Mouse (Mus musculus) spleen, embryonic (tissue): Measurements from ENCODE around the gene Npcd.

Experiments used
- CTCF ChIA-PET: fragments of 350-600 bp; sonication (Branson Sonifier 250); formaldehyde crosslinking; loops from one replicate; lab custom pipeline; 2022; lab: Charles Lee

Gene Npcd

GRCm38 (mm10) chr15:79834130-79834880, at the start of gene Npcd, which contains the start of gene Cbx6:
Gene Npcd (minus strand): TSS chr15:79834237.
Gene Cbx6 (minus strand): TSS chr15:79834688.
- CTCF ChIA-PET, result interaction anchor here (0.7 kb wide), 1 partner anchor 1012 kb away, joined by 3 read pairs; no protein-coding TSS in a partner anchor

- CTCF ChIA-PET, result interaction anchor here (0.7 to 1.9 kb wide), 3 partner anchors 9 to 174 kb away, joined by 3 to 6 read pairs (median 4); partner anchors contain the start of gene Apobec3
Observed at GRCm38 (mm10) chr15:79883352-79883822, 49.4 kb upstream of the Npcd start.

GRCm38 (mm10) chr15:79882623-79883267, 48.7 kb upstream of the Npcd start:
- CTCF ChIA-PET, result interaction anchor here (1.2 to 1.9 kb wide), 2 partner anchors 9 to 53 kb away, joined by 4 to 6 read pairs; partner anchors contain the start of gene Apobec3

GRCm38 (mm10) chr15:79880477-79880876, 46.4 kb upstream of the Npcd start:
- CTCF ChIA-PET, result no interaction called here

GRCm38 (mm10) chr15:79879319-79879718, 45.3 kb upstream of the Npcd start:
- CTCF ChIA-PET, result interaction anchor here (0.6 kb wide), 1 partner anchor 9 kb away, joined by 3 read pairs; no protein-coding TSS in a partner anchor

- CTCF ChIA-PET, result interaction anchor here (0.6 kb wide), 2 partner anchors 9 to 44 kb away, joined by 3 to 4 read pairs; no protein-coding TSS in a partner anchor
Observed at GRCm38 (mm10) chr15:79878725-79879136, 44.7 kb upstream of the Npcd start.

- CTCF ChIA-PET, result interaction anchor here (0.6 to 0.7 kb wide), 3 partner anchors 10 to 1675 kb away, joined by 3 to 4 read pairs (median 4); no protein-coding TSS in a partner anchor
Observed at GRCm38 (mm10) chr15:79875261-79875995, 41.4 kb upstream of the Npcd start.

- CTCF ChIA-PET, result no interaction called here
Observed at GRCm38 (mm10) chr15:79873995-79874394, 40.0 kb upstream of the Npcd start.

- CTCF ChIA-PET, result no interaction called here
Observed at GRCm38 (mm10) chr15:79873545-79873944, 39.5 kb upstream of the Npcd start.

GRCm38 (mm10) chr15:79867260-79868002, 33.4 kb upstream of the Npcd start:
- CTCF ChIA-PET, result no interaction called here

GRCm38 (mm10) chr15:79859821-79860220, 25.8 kb upstream of the Npcd start:
- CTCF ChIA-PET, result no interaction called here

- CTCF ChIA-PET, result no interaction called here
Observed at GRCm38 (mm10) chr15:79858979-79859378, 24.9 kb upstream of the Npcd start.

- CTCF ChIA-PET, result no interaction called here
Observed at GRCm38 (mm10) chr15:79850143-79850542, 16.1 kb upstream of the Npcd start.

- CTCF ChIA-PET, result no interaction called here
Observed at GRCm38 (mm10) chr15:79847100-79847499, 13.1 kb upstream of the Npcd start.

- CTCF ChIA-PET, result no interaction called here
Observed at GRCm38 (mm10) chr15:79845986-79846385, 11.9 kb upstream of the Npcd start.

- CTCF ChIA-PET, result no interaction called here
Observed at GRCm38 (mm10) chr15:79842985-79843384, 8.9 kb upstream of the Npcd start.

GRCm38 (mm10) chr15:79840281-79840680, 6.2 kb upstream of the Npcd start:
- CTCF ChIA-PET, result no interaction called here

- CTCF ChIA-PET, result interaction anchor here (0.7 kb wide), 1 partner anchor 1012 kb away, joined by 3 read pairs; no protein-coding TSS in a partner anchor
Observed at GRCm38 (mm10) chr15:79834881-79835260, 834 bp upstream of the Npcd start.

- CTCF ChIA-PET, result no interaction called here
Observed at GRCm38 (mm10) chr15:79833251-79834050, 586 bp downstream of the Npcd start.
